Mouse (Mus musculus) T-helper 2 cell (primary cell): Measurements from ENCODE around the gene 4921509C19Rik.
"Not testable (repeated sequence)": the region's sequence is repeated elsewhere in the genome, so short reads cannot be mapped to it uniquely, and the experiment has no call there.

Experiments
- in situ Hi-C: fragments of 300-600 bp; cut with MboI, MseI; formaldehyde crosslinking; loops from one replicate; pipeline ENCODE4 v1.15.1; 2025; ENCODE audit warnings: high pct_unique_total_duplicates

4921509C19Rik gene

GRCm38 (mm10) chr2:151476053-151476452, at the start of gene 4921509C19Rik:
Gene 4921509C19Rik, minus strand, starts transcription at chr2:151476153.
- in situ Hi-C loops: not testable (repeated sequence)

- in situ Hi-C loops: no loop called here
Measured at GRCm38 (mm10) chr2:151525520-151525919, 49.6 kb upstream of the 4921509C19Rik start.

- in situ Hi-C loops: no loop called here
Measured at GRCm38 (mm10) chr2:151524324-151525041, 48.5 kb upstream of the 4921509C19Rik start.

GRCm38 (mm10) chr2:151519000-151519399, 43.0 kb upstream of the 4921509C19Rik start:
- in situ Hi-C loops: no loop called here

GRCm38 (mm10) chr2:151513525-151514285, 37.8 kb upstream of the 4921509C19Rik start:
- in situ Hi-C loops: no loop called here

GRCm38 (mm10) chr2:151512199-151512598, 36.2 kb upstream of the 4921509C19Rik start:
- in situ Hi-C loops: no loop called here

- in situ Hi-C loops: no loop called here
Measured at GRCm38 (mm10) chr2:151504226-151504625, 28.3 kb upstream of the 4921509C19Rik start.

GRCm38 (mm10) chr2:151500442-151501007, 24.6 kb upstream of the 4921509C19Rik start:
- in situ Hi-C loops: no loop called here

GRCm38 (mm10) chr2:151498358-151498757, 22.4 kb upstream of the 4921509C19Rik start:
- in situ Hi-C loops: no loop called here

GRCm38 (mm10) chr2:151494035-151494803, 18.3 kb upstream of the 4921509C19Rik start, which contains the start of gene Nsfl1c:
Gene Nsfl1c, plus strand, starts transcription at chr2:151494182.
- in situ Hi-C loops: loop anchor here (5.0 kb wide), 1 partner anchor 248 kb away; the partner anchor contains the start of gene Psmf1

- in situ Hi-C loops: no loop called here
Measured at GRCm38 (mm10) chr2:151486496-151486895, 10.5 kb upstream of the 4921509C19Rik start.

GRCm38 (mm10) chr2:151434971-151435370, 41.0 kb downstream of the 4921509C19Rik start:
- in situ Hi-C loops: loop anchor here (5.0 kb wide), 1 partner anchor 133 kb away; no protein-coding TSS in a partner anchor

- in situ Hi-C loops: not testable (repeated sequence)
Measured at GRCm38 (mm10) chr2:151434203-151434602, 41.8 kb downstream of the 4921509C19Rik start.
